Mouse (Mus musculus) heart, embryonic 14.5 days (tissue): Measurements from ENCODE around the gene Nadsyn1. TPM values are rescaled to one million over a fixed set of nuclear protein-coding genes. Genes with fewer than 3 reads are reported as not detected.

ENCODE experiments used
- ATAC-seq: fragments of 200-750 bp; cut with Nextera tagmentation; 2 replicates; pipeline ENCODE4 v1.8.0; 2017; ENCODE audit warnings: low read depth, moderate TSS enrichment; ENCODE audit not compliant: insufficient number of reproducible peaks, insufficient read depth, low FRiP score
- H3K27ac ChIP-seq, 2 experiments: fragments of 200-500 bp in 1 of 2; fragments of 300-500 bp in 1 of 2; sonication (generic) in 1 of 2; replicated peaks in 1 of 2; 2 replicates each; pipeline ENCODE4 v1.5.1; 2012 to 2014; ENCODE audit warnings: low read depth in 2 of 2, low read length in 2 of 2, control low read depth in 1 of 2, mild to moderate bottlenecking in 1 of 2, mixed read lengths in 1 of 2; ENCODE audit not compliant: control insufficient read depth in 1 of 2, insufficient read depth in 1 of 2
- H3K27me3 ChIP-seq: fragments of 300-500 bp; sonication (generic); 2 replicates; pipeline ENCODE4 v1.6.1; 2014; ENCODE audit warnings: mild to moderate bottlenecking, low read length, control low read depth; ENCODE audit not compliant: control insufficient read depth, insufficient read depth
- H3K36me3 ChIP-seq: fragments of 300-500 bp; sonication (generic); 2 replicates; pipeline ENCODE4 v1.6.1; 2014; ENCODE audit warnings: mild to moderate bottlenecking, control low read depth, low read length, mixed read lengths; ENCODE audit not compliant: control insufficient read depth, insufficient read depth
- H3K4me1 ChIP-seq, 2 experiments: fragments of 200-500 bp in 1 of 2; fragments of 300-500 bp in 1 of 2; sonication (generic) in 1 of 2; 2 replicates each; pipeline ENCODE4 v1.6.1; 2012 to 2014; ENCODE audit warnings: low read length in 2 of 2, control low read depth in 1 of 2, mixed read lengths in 1 of 2; ENCODE audit not compliant: control insufficient read depth in 2 of 2, insufficient read depth in 2 of 2
- H3K4me2 ChIP-seq: fragments of 300-500 bp; sonication (generic); 2 replicates; pipeline ENCODE4 v1.6.1; 2014; ENCODE audit warnings: mild to moderate bottlenecking, low read length
- H3K4me3 ChIP-seq, 2 experiments: fragments of 200-500 bp in 1 of 2; fragments of 300-500 bp in 1 of 2; sonication (generic) in 1 of 2; 2 replicates each; pipeline ENCODE4 v1.5.1; 2012 to 2014; ENCODE audit warnings: low read length in 2 of 2, mild to moderate bottlenecking in 2 of 2, control low read depth in 1 of 2, low read depth in 1 of 2, moderate library complexity in 1 of 2; ENCODE audit not compliant: control insufficient read depth in 1 of 2, insufficient read depth in 1 of 2
- H3K9ac ChIP-seq: fragments of 300-500 bp; sonication (generic); 2 replicates; pipeline ENCODE4 v1.6.1; 2014; ENCODE audit warnings: mild to moderate bottlenecking, low read length
- H3K9me3 ChIP-seq: fragments of 300-500 bp; sonication (generic); 2 replicates; pipeline ENCODE4 v1.6.1; 2016; ENCODE audit warnings: low read length, control low read depth; ENCODE audit not compliant: control insufficient read depth
- WGBS: fragments of 180-500 bp; shearing (Covaris S2); extraction: QIAGEN DNeasy Blood & Tissue Kit; methylation state at CpG from one replicate; pipeline ENCODE4 v1.1.7; 2014; 5-methylcytosine and 5-hydroxymethylcytosine counted together
- polyA plus RNA-seq: library from polyadenylated mRNA; unstranded; fragments of >200 nt; fragmentation: Nextera tagmentation; extraction: Ambion mirVana; gene quantifications from 2 replicates; pipeline ENCODE4 v1.2.1, GENCODE M21; 2014

Gene Nadsyn1
- polyA plus RNA-seq, 1 experiment from 2014 or later, result 7.2 TPM

- Histone ChIP-seq H3K36me3 (peaks cover 51% of the 10 kb centered on the region), H3K4me1 (peaks cover 0 to 6% of the 10 kb centered on the region in 2 experiments; a peak in 2 of 4 replicates), H3K9me3 (no peaks in the 10 kb centered on the region), H3K27me3 (no peaks in the 10 kb centered on the region), H3K27ac (no peak overlapping the region), H3K4me2 (no peak overlapping the region), H3K4me3 (no peak overlapping the region), H3K9ac (no peak overlapping the region)
- 87% methylated on average over 3 of the region's 3 CpGs for WGBS
- no peak for ATAC-seq
These were observed 15.2 kb upstream of the Nadsyn1 start for GRCm38 (mm10) chr7:143837705-143838358.

- peaks cover 24% of the 10 kb centered on the region for H3K36me3 ChIP-seq
- H3K27ac ChIP-seq, result no peak overlapping the region
- ATAC-seq, result no peak
- WGBS, result 44% methylated on average over 3 of the region's 3 CpGs
- no peak overlapping the region for H3K4me2 ChIP-seq
- H3K9me3 ChIP-seq, result no peaks in the 10 kb centered on the region
- no peak overlapping the region for H3K4me3 ChIP-seq
- no peak overlapping the region for H3K9ac ChIP-seq
- peaks cover 2 to 11% of the 10 kb centered on the region in 2 experiments for H3K4me1 ChIP-seq
- no peaks in the 10 kb centered on the region for H3K27me3 ChIP-seq
These were observed 12.3 kb upstream of the Nadsyn1 start for GRCm38 (mm10) chr7:143834972-143835371.

- Histone ChIP-seq H3K9ac (no peak overlapping the region), H3K27me3 (no peaks in the 10 kb centered on the region), H3K4me1 (peaks cover 2 to 11% of the 10 kb centered on the region in 2 experiments), H3K36me3 (peaks cover 24% of the 10 kb centered on the region), H3K4me3 (no peak overlapping the region), H3K27ac (no peak overlapping the region), H3K9me3 (no peaks in the 10 kb centered on the region), H3K4me2 (no peak overlapping the region)
- no peak for ATAC-seq
- WGBS, result 81% methylated on average over 2 of the region's 2 CpGs
These were observed 11.7 kb upstream of the Nadsyn1 start for GRCm38 (mm10) chr7:143834316-143834715.

- Histone ChIP-seq H3K4me3 (no peak overlapping the region), H3K27ac (no peak overlapping the region), H3K4me2 (no peak overlapping the region), H3K4me1 (peaks cover 2 to 14% of the 10 kb centered on the region in 2 experiments), H3K9me3 (no peaks in the 10 kb centered on the region), H3K36me3 (peaks cover 24% of the 10 kb centered on the region), H3K9ac (no peak overlapping the region), H3K27me3 (no peaks in the 10 kb centered on the region)
- ATAC-seq, result no peak
- WGBS, result 67% methylated on average over 6 of the region's 6 CpGs
These were observed 11.0 kb upstream of the Nadsyn1 start for GRCm38 (mm10) chr7:143833581-143834190.

- WGBS, result 84% methylated on average over 2 of the region's 2 CpGs
- Histone ChIP-seq H3K4me1 (peaks cover 2 to 14% of the 10 kb centered on the region in 2 experiments), H3K4me3 (no peak overlapping the region), H3K9me3 (no peaks in the 10 kb centered on the region), H3K36me3 (peaks cover 14% of the 10 kb centered on the region; the same call in 1 of the 2 replicates), H3K27me3 (no peaks in the 10 kb centered on the region), H3K27ac (no peak overlapping the region), H3K9ac (no peak overlapping the region), H3K4me2 (no peak overlapping the region)
- no peak for ATAC-seq
These were observed 10.0 kb upstream of the Nadsyn1 start for GRCm38 (mm10) chr7:143832611-143833010.

- Histone ChIP-seq H3K9ac (no peak overlapping the region), H3K36me3 (peaks cover 10% of the 10 kb centered on the region; the same call in 1 of the 2 replicates), H3K4me3 (no peak overlapping the region), H3K9me3 (no peaks in the 10 kb centered on the region), H3K4me1 (peaks cover 2 to 14% of the 10 kb centered on the region in 2 experiments), H3K27me3 (no peaks in the 10 kb centered on the region), H3K4me2 (no peak overlapping the region), H3K27ac (no peak overlapping the region)
- no peak for ATAC-seq
- 88% methylated on average over 8 of the region's 8 CpGs for WGBS
These were observed 9.5 kb upstream of the Nadsyn1 start for GRCm38 (mm10) chr7:143832196-143832595.

- no peak for ATAC-seq
- 0 out of 2 replicates have a peak, but pooled peaks cover 4% of the 10 kb centered on the region for H3K36me3 ChIP-seq
- H3K27me3 ChIP-seq, result no peaks in the 10 kb centered on the region
- H3K4me3 ChIP-seq, result peak overlapping the region; percentile 56 to 66
- WGBS, result 12% methylated on average over 6 of the region's 6 CpGs
- H3K4me1 ChIP-seq, result peaks cover 2 to 8% of the 10 kb centered on the region in 2 experiments
- H3K4me2 ChIP-seq, result peak overlapping the region; percentile 85
- H3K9me3 ChIP-seq, result no peaks in the 10 kb centered on the region
- H3K27ac ChIP-seq, result 0 out of 4 replicates have a peak overlapping the region, but pooled peaks of 1 of the 2 experiments have one; percentile 30
- peak overlapping the region; percentile 78 for H3K9ac ChIP-seq
These were observed 7.8 kb upstream of the Nadsyn1 start for GRCm38 (mm10) chr7:143830399-143830798.
